Mouse (Mus musculus) E14TG2a.4 (cell line): ENCODE measurements around the gene Sepsecs.

ENCODE experiments used
- CTCF ChIP-seq: conservative IDR thresholded peaks from 2 replicates; pipeline ENCODE4 v1.5.1; 2014; ENCODE audit warnings: low read length
- POU5F1 ChIP-seq: IDR thresholded peaks from 2 replicates; pipeline ENCODE4 v1.6.1; 2014; ENCODE audit warnings: low read length, borderline replicate concordance

GRCm38 (mm10) chr5:52657336-52657735, 12.2 kb downstream of the Sepsecs start:
- TF ChIP-seq CTCF (no peak), POU5F1 (no peak)
